Mouse (Mus musculus) common myeloid progenitor, adult 5-6 weeks (primary cell): ENCODE results near the gene Ahcy. TPM values are rescaled to one million over a fixed set of nuclear protein-coding genes. Genes with fewer than 3 reads are reported as not detected.
"Not testable (repeated sequence)": the region's sequence is repeated elsewhere in the genome, so short reads cannot be mapped to it uniquely, and the experiment has no call there.

Experiments used
- ATAC-seq: replicated peaks from 2 replicates; pipeline ENCODE4 v1.8.0; 2016; ENCODE audit warnings: low read depth, mild to moderate bottlenecking, moderate TSS enrichment, inconsistent platforms; ENCODE audit not compliant: poor library complexity, severe bottlenecking
- total RNA-seq: library from RNA; stranded (forward); fragments of 200-1000, 187-1606 nt; gene quantifications from 2 replicates; pipeline ENCODE4 v1.2.3, GENCODE M21; 2017

The Ahcy gene
- total RNA-seq: 96.7 and 107 TPM in 2 replicates

DNA sequence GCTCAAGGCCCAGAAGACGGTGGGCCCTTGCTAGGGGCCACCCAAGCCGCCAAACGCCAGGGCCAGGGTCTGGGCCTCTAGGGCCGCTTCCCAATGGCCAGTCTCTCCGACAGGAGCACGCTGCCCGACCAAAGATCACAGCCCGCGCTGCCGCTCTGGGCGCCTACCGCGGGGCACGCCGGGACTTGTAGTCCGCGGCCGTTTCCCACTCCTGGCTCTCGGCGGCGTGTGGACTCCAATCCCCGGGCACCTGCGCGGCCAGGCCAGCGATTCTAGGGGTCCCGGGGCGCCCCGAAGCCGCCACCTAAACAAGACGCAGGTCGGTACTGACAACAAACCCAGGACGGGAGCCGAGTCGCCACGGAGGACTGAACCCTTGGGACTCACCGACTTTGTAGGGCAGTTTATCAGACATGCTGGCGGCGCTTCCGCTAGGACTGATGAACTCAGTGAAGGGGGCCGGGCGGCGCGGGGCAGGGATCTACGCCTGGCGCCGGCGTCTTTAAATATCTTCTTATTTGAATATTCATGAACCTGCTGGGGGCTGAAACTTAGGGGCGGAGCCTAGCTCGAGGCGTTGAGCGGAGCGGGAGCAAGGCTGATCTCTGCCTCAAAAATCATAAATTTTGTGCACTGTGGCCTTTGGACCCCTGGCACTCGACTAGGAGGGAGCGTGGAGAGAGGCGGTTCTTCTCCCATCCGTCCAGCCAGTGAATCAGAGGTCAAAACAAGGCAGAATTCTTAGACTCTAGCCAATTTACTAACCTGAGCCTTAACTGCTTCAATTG, at the start of gene Ahcy:
TSS of gene Ahcy (minus strand) at position 520 of the 788 bp plus-strand sequence.
- peak; percentile 90 for ATAC-seq

DNA sequence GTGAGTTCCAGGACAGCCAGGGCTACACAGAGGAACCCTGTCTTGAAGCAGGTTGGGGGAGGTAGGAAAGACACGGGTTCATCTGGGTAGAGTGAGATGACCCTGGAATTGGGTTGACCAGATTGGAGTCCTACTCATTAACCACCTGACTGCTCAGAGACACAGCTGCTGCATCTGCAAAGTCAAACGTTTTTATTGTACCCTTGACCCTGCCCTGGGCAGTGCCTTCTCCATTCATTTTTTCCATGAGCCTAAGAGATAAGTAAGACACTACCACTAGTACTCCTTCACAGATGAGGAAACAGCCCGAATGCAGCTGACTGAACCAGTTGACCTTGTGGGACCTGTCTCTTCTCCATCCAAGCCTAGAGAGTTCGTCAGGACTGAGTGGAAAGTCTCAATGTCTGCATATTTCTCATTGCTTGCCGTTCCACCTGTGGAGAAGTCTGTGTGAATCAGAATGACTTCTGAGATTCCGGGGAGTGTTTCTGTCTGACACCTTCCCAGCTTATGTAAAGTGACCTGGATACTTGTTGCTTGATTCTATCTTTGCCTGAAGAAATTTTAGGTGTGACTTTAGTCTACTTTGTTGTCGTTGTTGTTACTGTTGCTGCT, 41.0 kb upstream of the Ahcy start:
- ATAC-seq: no peak

DNA sequence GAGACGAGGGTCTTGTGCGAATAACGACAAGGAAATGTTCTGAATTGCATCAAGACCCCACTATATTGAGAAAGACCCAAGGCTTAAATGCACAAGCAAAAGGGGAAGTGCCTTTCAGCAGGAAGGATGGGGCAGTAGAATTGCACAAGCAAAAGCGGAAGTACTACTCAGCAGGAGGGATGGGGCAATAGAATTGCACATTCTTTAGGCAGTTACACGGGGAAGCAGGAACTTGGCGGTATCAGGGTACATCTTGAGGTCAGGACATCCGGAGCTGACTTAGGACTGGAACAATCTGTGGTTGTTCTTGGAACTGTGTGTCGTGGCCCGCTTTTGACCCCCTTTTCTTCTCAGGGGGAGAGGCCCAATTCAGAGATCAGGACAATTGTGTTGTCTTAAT, 33.0 kb upstream of the Ahcy start:
- not testable (repeated sequence) for ATAC-seq

GRCm38 (mm10) chr2:155103607-155104006, 29.3 kb upstream of the Ahcy start:
- ATAC-seq: no peak

DNA sequence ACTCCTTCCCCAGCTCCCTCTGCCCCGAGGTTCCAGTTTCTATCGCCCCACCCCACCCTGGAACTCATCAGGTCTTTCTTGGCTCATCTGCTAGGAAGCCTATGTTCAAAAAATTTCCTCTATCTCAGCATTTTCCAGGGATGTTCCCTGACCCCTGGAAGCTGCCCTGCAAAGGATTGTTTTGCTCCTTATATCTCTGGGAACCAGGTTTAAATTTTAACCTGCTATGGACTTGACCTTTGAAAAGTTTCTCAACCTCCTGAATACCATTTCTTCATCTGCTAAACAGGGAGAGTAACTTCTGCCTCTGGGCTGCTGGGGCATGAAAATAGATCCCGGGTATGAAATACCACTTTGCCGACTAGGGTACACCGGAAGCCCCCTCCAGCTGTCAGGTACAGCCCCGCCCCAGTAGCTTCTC, 27.5 kb upstream of the Ahcy start:
- ATAC-seq: no peak

- ATAC-seq: peak; percentile 71
Measured at GRCm38 (mm10) chr2:155100796-155101259, 26.5 kb upstream of the Ahcy start.

- ATAC-seq: no peak
Measured at GRCm38 (mm10) chr2:155099994-155100795, 25.9 kb upstream of the Ahcy start.

- no peak for ATAC-seq
Measured at GRCm38 (mm10) chr2:155099421-155099820, 25.1 kb upstream of the Ahcy start.

GRCm38 (mm10) chr2:155098720-155099380, 24.6 kb upstream of the Ahcy start:
- ATAC-seq: peak; percentile 71

GRCm38 (mm10) chr2:155093418-155093817, 19.1 kb upstream of the Ahcy start:
- ATAC-seq: peak; percentile 59

DNA sequence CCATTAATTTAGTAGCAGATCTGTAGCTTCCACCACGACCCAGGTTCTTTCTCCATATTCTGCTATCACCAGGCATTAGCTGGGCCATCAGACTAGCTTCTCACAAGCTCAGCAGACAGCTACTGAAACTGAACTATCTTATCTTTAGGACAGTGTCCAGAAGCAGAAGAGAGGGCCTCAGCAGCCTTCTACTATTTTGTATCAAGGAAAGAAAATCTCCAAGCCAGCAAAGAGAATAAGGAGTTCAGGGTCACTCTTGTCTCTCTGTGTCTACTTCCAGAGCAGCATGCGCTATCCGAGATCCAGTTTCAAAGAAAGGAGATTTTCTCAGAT, 17.4 kb upstream of the Ahcy start:
- ATAC-seq: no peak

GRCm38 (mm10) chr2:155090909-155091742, 16.8 kb upstream of the Ahcy start:
- peak; percentile 89 for ATAC-seq

DNA sequence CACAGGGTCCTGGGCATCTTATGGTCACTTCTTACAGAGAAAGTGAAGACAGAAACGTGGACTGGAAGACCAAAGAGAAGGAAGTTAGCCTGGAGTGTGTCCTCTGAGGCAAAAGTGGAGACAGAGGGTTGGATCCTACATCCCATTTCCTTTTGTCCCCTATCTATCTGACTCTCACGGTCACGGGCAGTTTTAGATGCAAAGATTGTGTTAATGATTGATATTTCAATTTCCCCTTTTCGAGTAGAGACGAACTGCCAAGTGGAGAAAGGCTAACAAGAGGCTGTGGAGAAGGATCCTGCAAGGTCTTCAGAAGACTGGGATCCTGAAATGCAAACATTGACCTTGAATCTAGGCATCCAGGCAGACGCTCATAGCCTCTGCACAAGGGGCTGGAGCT, 14.0 kb upstream of the Ahcy start:
- no peak for ATAC-seq

- no peak for ATAC-seq
Measured at GRCm38 (mm10) chr2:155086328-155086727, 12.0 kb upstream of the Ahcy start.

- no peak for ATAC-seq
Measured at GRCm38 (mm10) chr2:155084546-155084945, 10.2 kb upstream of the Ahcy start.

- ATAC-seq: peak; percentile 96
Measured at GRCm38 (mm10) chr2:155082121-155082803, 8.0 kb upstream of the Ahcy start.

DNA sequence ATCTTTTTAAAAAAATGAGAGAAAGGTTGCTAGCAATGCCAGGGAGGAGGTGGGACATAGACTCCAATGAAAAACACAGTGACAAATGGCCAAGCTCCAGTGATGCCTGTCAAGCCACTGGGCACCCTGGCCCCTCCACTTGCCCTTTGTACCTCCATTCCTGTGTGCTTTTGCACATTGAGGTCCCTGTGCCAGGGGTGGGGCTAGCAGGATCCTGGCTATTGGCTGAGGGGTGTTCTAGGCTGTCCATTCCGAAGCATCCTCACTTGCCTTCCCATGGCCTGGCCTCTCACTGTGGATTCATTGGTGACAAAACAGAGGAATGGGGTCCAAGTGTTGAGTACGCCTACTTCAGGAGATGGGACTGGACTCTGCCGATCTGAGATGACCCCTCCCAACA, 6.8 kb upstream of the Ahcy start:
- no peak for ATAC-seq

DNA sequence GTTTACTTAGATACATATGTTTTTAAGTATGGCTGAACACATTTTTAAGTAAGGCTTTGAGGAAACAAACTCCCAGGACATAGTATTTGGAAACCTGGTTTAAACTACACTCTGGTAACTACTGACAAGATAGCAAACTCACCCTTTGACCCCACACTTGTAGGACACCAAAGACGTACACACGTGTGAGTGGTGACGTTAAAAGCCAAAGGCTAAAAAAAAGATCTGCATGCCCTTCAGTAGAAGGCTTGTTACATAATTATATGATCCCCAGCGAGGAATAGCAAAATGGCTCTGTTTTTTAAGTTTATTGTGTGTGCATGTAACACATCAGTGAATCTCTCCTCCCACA, 5.9 kb upstream of the Ahcy start:
- no peak for ATAC-seq
